Mouse (Mus musculus): ENCODE results near the gene Ptprcap.

Gene Ptprcap

DNA sequence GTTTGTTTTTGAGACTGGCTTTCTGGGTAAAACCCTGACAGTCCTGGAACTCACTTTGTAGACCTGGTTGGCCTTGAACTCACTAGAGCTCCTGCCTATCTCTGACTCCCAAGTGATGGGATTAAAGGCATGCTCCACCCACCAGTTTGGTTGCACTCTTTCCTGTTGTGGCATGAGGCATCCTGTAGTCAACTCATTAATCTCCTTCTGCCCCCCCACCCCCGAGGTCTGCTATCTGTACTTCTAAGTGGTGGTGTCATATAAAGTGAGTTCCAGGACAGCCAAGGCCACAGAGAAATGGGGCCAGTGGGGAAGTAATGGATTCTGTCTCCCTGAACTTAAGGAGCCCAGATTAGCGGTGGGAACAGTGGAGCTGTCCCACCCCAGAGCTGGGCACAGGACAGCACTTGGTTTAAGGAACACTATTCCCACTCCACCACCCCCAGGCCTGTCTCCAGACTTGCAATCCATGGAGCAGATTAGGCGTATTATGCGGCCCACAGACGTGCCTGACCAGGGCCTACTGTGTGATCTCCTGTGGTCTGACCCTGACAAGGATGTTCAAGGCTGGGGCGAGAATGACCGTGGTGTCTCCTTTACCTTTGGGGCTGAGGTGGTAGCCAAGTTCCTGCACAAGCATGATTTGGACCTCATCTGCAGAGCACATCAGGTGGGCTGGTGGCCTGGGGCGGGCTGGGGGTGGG lies 40.8 kb downstream of the Ptprcap start:
- no peak for DNase-seq (ENCODE audit: low spot score in 2 of 2)

GRCm38 (mm10) chr19:4194776-4195650 lies 41.6 kb downstream of the Ptprcap start:
- no peak for DNase-seq (ENCODE audit: low spot score in 2 of 2)

GRCm38 (mm10) chr19:4196048-4196447 lies 42.6 kb downstream of the Ptprcap start:
- no peak for DNase-seq (ENCODE audit: low spot score in 2 of 2)

DNA sequence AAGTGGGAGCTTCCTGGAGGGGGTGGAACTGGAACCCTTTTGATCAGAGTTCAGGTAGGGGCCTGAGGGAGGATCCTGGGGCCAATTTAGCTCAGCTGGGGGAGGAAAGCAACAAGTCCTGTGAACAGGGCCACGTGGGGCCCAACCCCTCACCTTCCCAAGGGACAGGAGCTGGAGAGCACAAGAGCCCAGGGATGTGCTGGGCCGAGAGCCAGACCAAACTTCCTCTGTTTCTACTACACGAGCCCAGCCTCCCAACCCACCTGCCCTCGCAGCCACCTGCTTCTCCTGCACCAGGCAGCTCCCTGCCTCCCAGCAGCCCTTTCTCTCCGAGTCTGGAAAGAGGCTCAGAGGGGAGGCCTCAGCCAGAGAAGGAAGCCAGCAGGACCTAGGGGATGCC lies 43.1 kb downstream of the Ptprcap start:
- DNase-seq (ENCODE audit: low spot score in 2 of 2), result no peak

DNA sequence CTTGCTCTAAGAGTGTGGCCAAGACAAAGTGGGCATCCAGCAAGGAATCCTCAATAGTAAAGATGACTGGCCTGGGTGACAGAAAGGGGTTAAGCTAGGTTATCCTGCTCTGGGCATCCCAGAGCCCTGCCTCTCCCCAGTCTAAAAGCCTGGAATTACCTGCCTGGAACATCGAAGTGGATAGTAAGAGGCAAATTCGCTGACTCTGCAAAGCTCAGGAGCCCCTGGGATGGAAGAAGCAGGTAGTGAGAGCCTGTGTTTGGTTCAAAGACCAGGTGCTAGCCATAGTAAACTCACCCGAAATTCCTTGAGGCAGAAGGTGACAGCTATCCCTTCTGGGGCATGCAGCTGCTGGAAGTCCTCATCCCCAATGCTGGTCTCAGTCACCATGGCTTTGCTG lies 43.8 kb downstream of the Ptprcap start:
- DNase-seq (ENCODE audit: low spot score in 2 of 2), result no peak

- peak; percentile 91 to 94 for DNase-seq (ENCODE audit: low spot score in 2 of 2)
Observed at GRCm38 (mm10) chr19:4201291-4201909, 48.0 kb downstream of the Ptprcap start, which contains the start of gene Rad9a. Gene Rad9a, minus strand, starts transcription at chr19:4201662.

DNA sequence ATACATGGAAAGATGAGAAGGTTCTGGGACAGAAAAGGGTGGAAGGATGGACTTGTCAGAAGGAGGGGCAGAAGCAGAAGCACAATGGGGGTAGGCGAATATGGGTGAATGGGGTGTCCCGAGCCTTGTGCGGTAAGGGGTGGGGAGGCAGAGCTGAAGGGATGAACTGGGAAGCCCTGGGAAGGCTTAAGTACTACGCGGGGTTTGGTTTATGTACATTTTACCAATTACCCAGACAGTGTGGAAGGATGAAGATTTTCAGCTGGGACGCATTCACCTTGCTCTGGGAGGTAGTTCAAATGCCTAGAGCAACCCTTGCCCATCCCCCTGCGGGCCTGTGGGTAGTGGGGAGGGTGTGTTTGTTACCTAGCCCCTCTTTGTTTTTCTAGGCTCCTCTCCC lies 48.7 kb downstream of the Ptprcap start:
- DNase-seq (ENCODE audit: low spot score in 2 of 2), result no peak

- DNase-seq (ENCODE audit: low spot score in 2 of 2), result no peak
Observed at GRCm38 (mm10) chr19:4203148-4203547, 49.7 kb downstream of the Ptprcap start.

GRCm38 (mm10) chr19:4203604-4204326 lies 50.4 kb downstream of the Ptprcap start:
- no peak for DNase-seq (ENCODE audit: low spot score in 2 of 2)

GRCm38 (mm10) chr19:4204889-4205288 lies 51.5 kb downstream of the Ptprcap start:
- DNase-seq (ENCODE audit: low spot score in 2 of 2), result no peak
